Mouse (Mus musculus) bone marrow, adult 2 months (tissue): Measurements from ENCODE around the gene Rsl24d1. TPM values are rescaled to one million over a fixed set of nuclear protein-coding genes. Genes with fewer than 3 reads are reported as not detected.
"Not testable (repeated sequence)": the region's sequence is repeated elsewhere in the genome, so short reads cannot be mapped to it uniquely, and the experiment has no call there.

Source experiments
- H3K27ac ChIP-seq: fragments of 200-500 bp; 2 replicates; pipeline ENCODE4 v1.5.1; 2012; ENCODE audit warnings: low read depth, mild to moderate bottlenecking, control low read depth, inconsistent platforms, low read length; ENCODE audit not compliant: control insufficient read depth, poor library complexity, insufficient read depth
- H3K4me1 ChIP-seq: fragments of 200-500 bp; 2 replicates; pipeline ENCODE4 v1.6.1; 2011; ENCODE audit warnings: low read length; ENCODE audit not compliant: control insufficient read depth, insufficient read depth
- H3K4me3 ChIP-seq: fragments of 200-500 bp; replicated peaks from 2 replicates; pipeline ENCODE3; 2011; ENCODE audit warnings: mild to moderate bottlenecking, low read depth, low read length, control low read depth; ENCODE audit not compliant: control insufficient read depth
- CTCF ChIP-seq: fragments of 200-500 bp; IDR thresholded peaks from 2 replicates; pipeline ENCODE4 v1.5.1; 2011; ENCODE audit warnings: low read length, control low read depth; ENCODE audit not compliant: control insufficient read depth, insufficient read depth
- POLR2A ChIP-seq: fragments of 200-500 bp; IDR thresholded peaks from 2 replicates; pipeline ENCODE4 v1.6.1; 2011; ENCODE audit warnings: low read depth, mild to moderate bottlenecking, control low read depth, low read length, borderline replicate concordance; ENCODE audit not compliant: control insufficient read depth
- WGBS: fragments of 180-500 bp; shearing (Covaris S2); methylation state at CpG from one replicate; pipeline ENCODE4 v1.1.7; 2018; 5-methylcytosine and 5-hydroxymethylcytosine counted together
- polyA plus RNA-seq: library from polyadenylated mRNA; stranded (reverse); fragments of >200 nt; gene quantifications from 2 replicates; pipeline ENCODE4 v1.2.4, GENCODE M21; 2011; ENCODE audit warnings: low replicate concordance; ENCODE audit not compliant: missing spikeins, insufficient read depth, insufficient read length

Gene Rsl24d1
- polyA plus RNA-seq, 1 experiment, result 47.4 TPM

- Histone ChIP-seq H3K27ac (no peak overlapping the region), H3K4me1 (no peaks in the 10 kb centered on the region; the same call in 1 of the 2 replicates), H3K4me3 (no peak overlapping the region)
- TF ChIP-seq CTCF (no peak), POLR2A (no peak)
- 74% methylated on average over 1 of the region's 1 CpGs for WGBS
Observed at GRCm38 (mm10) chr9:73105141-73105540, 8.1 kb upstream of the Rsl24d1 start.

DNA sequence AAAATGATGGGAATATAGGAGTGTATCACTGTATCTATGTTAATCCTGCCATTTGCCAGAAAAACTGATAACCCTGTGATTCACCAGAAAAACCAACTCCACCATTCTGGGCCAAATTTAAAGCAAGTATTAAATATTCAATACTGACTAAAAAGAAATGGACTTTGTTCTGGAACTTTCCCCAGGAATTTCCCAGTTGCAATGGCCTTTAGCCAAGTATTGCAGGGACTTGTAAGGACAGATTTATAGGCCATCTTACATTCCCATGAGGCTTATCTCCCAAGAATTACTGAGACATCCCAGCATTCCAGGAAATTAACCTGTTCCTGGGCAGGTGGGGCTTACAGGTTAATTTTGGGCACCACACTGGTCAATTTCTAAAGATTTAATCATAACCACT, 7.5 kb upstream of the Rsl24d1 start:
- Histone ChIP-seq H3K27ac (no peak overlapping the region), H3K4me3 (no peak overlapping the region)
- TF ChIP-seq CTCF (no peak), POLR2A (no peak)

GRCm38 (mm10) chr9:73116704-73117103, 3.5 kb downstream of the Rsl24d1 start:
- H3K4me3 ChIP-seq, H3K27ac ChIP-seq, H3K4me1 ChIP-seq: not testable (repeated sequence)
- 23% methylated on average over 6 of the region's 6 CpGs for WGBS

More for the DNA sequence above, 7.5 kb upstream of the Rsl24d1 start:
- H3K4me1 ChIP-seq, result no peaks in the 10 kb centered on the region; the same call in 1 of the 2 replicates

- Histone ChIP-seq H3K27ac (no peak overlapping the region), H3K4me1 (no peaks in the 10 kb centered on the region; the same call in 1 of the 2 replicates), H3K4me3 (no peak overlapping the region)
- 79% methylated on average over 4 of the region's 4 CpGs for WGBS
- TF ChIP-seq POLR2A (no peak), CTCF (no peak)
Observed at GRCm38 (mm10) chr9:73118012-73118411, 4.8 kb downstream of the Rsl24d1 start.

DNA sequence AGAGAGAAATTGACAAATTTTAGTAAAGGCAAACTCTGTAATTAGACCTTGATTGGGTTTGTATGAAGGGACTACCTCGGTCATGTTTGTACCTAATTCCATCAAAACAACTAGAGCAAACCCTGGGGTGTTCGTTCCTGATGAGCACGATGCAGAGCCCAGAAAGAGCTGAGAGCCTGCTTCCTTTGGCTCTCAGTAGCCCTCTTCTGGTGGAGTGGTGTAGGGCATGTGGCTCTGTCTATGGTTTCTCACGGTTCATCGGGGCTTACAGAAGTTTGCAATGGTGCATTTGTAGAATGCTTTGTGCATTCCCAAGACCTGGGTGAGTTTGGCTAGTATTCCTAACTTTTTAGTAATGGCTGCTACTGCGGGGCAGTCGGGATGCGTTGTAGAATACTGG, 8.5 kb downstream of the Rsl24d1 start:
- WGBS, result 47% methylated on average over 8 of the region's 8 CpGs
- Histone ChIP-seq H3K4me1 (no peaks in the 10 kb centered on the region; the same call in 1 of the 2 replicates), H3K4me3 (no peak overlapping the region), H3K27ac (no peak overlapping the region)
- TF ChIP-seq POLR2A (no peak), CTCF (peak; percentile 53; the same call in 1 of the 2 replicates)

DNA sequence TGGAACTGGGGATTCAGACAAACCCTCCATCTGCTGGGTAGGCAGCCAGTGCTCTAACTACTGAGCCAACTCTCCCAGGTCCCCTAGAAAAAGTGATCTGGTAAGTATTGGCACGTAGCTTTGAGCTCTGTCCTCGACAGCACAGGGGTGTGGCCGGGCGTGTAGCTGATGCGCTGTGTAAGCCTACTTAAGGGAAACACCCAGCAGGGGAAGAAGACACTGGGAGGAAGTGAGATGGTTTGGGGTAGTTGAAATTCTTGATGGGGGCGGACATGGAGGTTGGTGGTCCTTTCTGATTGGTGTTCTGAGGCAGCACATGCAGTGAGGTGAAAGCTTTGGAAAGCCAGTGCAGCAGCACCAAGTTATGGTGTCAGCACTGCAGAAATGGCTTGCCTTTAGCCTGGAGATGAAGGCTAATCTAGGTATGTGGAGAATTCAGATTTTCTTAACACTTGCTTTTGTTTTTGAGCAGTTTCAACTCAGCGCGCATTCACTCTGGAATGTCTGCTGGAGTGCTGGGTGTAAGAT, 11.9 kb downstream of the Rsl24d1 start:
- H3K4me1 ChIP-seq, result no peaks in the 10 kb centered on the region; the same call in 1 of the 2 replicates
- H3K27ac ChIP-seq, result peak overlapping the region; percentile 69
- TF ChIP-seq POLR2A (no peak), CTCF (no peak)
- WGBS, result 49% methylated on average over 8 of the region's 8 CpGs
- peak overlapping the region; percentile 46 for H3K4me3 ChIP-seq

DNA sequence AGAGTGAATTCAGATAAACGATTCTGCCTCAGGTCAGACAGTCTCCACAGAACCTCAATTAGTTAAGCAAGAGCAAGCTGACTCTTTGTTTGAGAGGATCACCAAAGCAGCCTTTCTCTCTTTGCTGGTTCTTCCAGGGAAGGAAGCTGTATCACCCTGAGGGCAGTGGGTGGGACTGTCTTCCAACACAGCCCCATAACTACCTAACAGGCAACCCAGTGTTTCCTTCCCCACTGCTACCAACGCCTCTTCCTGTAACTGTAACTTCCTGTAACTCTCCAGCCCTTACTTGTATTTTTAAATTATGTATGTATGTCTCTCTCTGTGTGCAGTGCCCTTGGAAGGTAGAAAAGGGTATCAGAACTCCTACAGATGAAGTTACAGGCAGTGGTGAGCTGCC, 14.2 kb downstream of the Rsl24d1 start:
- H3K4me3 ChIP-seq, result peak overlapping the region; percentile 35
- H3K4me1 ChIP-seq, result peaks cover 4% of the 10 kb centered on the region
- TF ChIP-seq POLR2A (no peak), CTCF (no peak)
- WGBS, result 15% methylated on average over 2 of the region's 2 CpGs
- peak overlapping the region; percentile 74 for H3K27ac ChIP-seq

GRCm38 (mm10) chr9:73129875-73130274, 16.6 kb downstream of the Rsl24d1 start:
- TF ChIP-seq POLR2A, result no peak
- TF ChIP-seq CTCF, result no peak
- H3K27ac ChIP-seq, result no peak overlapping the region
- H3K4me1 ChIP-seq, result peaks cover 4% of the 10 kb centered on the region
- H3K4me3 ChIP-seq, result no peak overlapping the region
- WGBS, result 78% methylated on average over 8 of the region's 8 CpGs

DNA sequence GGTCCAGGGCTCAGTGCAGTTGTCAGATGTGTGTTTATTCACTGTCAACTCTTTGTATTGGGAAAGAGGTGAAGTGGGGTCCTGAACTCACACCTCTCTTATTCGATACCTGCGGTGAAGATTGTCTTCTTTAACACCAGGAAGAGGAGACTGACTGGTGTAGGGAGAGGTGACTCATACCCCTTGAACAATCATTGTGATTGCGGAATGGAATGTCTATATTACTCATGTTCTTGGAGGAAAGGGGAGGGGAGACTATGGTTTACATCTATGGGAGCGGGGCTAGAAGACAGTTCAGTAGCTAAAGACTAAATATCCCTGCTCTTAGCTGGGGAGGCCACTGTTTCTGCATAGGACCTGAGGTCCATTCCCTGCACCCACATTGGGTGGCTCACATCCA, 17.3 kb downstream of the Rsl24d1 start:
- TF ChIP-seq CTCF (no peak), POLR2A (no peak)
- 61% methylated on average over 4 of the region's 4 CpGs for WGBS
- H3K4me3 ChIP-seq, result no peak overlapping the region
- H3K27ac ChIP-seq, result no peak overlapping the region
- peaks cover 4% of the 10 kb centered on the region for H3K4me1 ChIP-seq
